Mouse (Mus musculus) heart, postnatal 10 days (tissue): ENCODE data around the gene Astl. TPM values are rescaled to one million over a fixed set of nuclear protein-coding genes. Genes with fewer than 3 reads are reported as not detected.
"Not testable (repeated sequence)": the region's sequence is repeated elsewhere in the genome, so short reads cannot be mapped to it uniquely, and the experiment has no call there.

Experiments
- DNase-seq, 2 experiments: peaks; one replicate each; pipeline ENCODE4 v3.0.0; 2021
- intact Hi-C: fragments of 180-260 bp; cut with DNase I; formaldehyde crosslinking; loops from one replicate; pipeline ENCODE4 v1.15.1; 2025
- total RNA-seq, 2 experiments: library from RNA; stranded (reverse); gene quantifications; 2 replicates each; pipeline ENCODE4 v1.2.3; 2021

Astl gene
- not detected for total RNA-seq

- intact Hi-C loops = loop anchor here (5.0 kb wide), 1 partner anchor 66 kb away; the partner anchor contains the start of gene Stard7
- DNase-seq = no peak
These were observed at the start of gene Astl for GRCm38 (mm10) chr2:127338416-127338815. Gene Astl, plus strand, starts transcription at chr2:127338639.

- no peak for DNase-seq
- intact Hi-C loops = no loop called here
These were observed 46.2 kb upstream of the Astl start for GRCm38 (mm10) chr2:127292250-127292649.

GRCm38 (mm10) chr2:127297001-127297805 is 41.2 kb upstream of the Astl start:
- intact Hi-C loops = no loop called here
- DNase-seq = no peak

- intact Hi-C loops = no loop called here
- DNase-seq = no peak
These were observed 40.4 kb upstream of the Astl start for GRCm38 (mm10) chr2:127298056-127298455.

- DNase-seq = no peak
- intact Hi-C loops = no loop called here
These were observed 37.7 kb upstream of the Astl start for GRCm38 (mm10) chr2:127300701-127301100.

- no peak for DNase-seq
- intact Hi-C loops = no loop called here
These were observed 36.6 kb upstream of the Astl start for GRCm38 (mm10) chr2:127301883-127302282.

- DNase-seq, intact Hi-C loops: not testable (repeated sequence)
These were observed 34.2 kb upstream of the Astl start for GRCm38 (mm10) chr2:127304192-127304591.

GRCm38 (mm10) chr2:127304609-127305210 is 33.7 kb upstream of the Astl start:
- intact Hi-C loops = no loop called here
- DNase-seq = no peak

- intact Hi-C loops = no loop called here
These were observed 32.3 kb upstream of the Astl start for GRCm38 (mm10) chr2:127306123-127306522.

GRCm38 (mm10) chr2:127307179-127307578 is 31.3 kb upstream of the Astl start:
- intact Hi-C loops = no loop called here
- DNase-seq = no peak

More at GRCm38 (mm10) chr2:127306123-127306522, 32.3 kb upstream of the Astl start:
- no peak for DNase-seq

- intact Hi-C loops = loop anchor here (1.0 kb wide), 1 partner anchor 33 kb away; no protein-coding TSS in a partner anchor
- DNase-seq = no peak
These were observed 29.8 kb upstream of the Astl start for GRCm38 (mm10) chr2:127308660-127309059.

- intact Hi-C loops = no loop called here
- DNase-seq = no peak
These were observed 28.2 kb upstream of the Astl start for GRCm38 (mm10) chr2:127310246-127310645.

- intact Hi-C loops = no loop called here
- no peak for DNase-seq
These were observed 27.8 kb upstream of the Astl start for GRCm38 (mm10) chr2:127310685-127311084.

GRCm38 (mm10) chr2:127311193-127311592 is 27.2 kb upstream of the Astl start:
- intact Hi-C loops = no loop called here

GRCm38 (mm10) chr2:127312801-127313200 is 25.6 kb upstream of the Astl start:
- DNase-seq = no peak
- intact Hi-C loops = no loop called here

More at GRCm38 (mm10) chr2:127311193-127311592, 27.2 kb upstream of the Astl start:
- no peak for DNase-seq

GRCm38 (mm10) chr2:127313878-127314277 is 24.6 kb upstream of the Astl start:
- DNase-seq = no peak
- intact Hi-C loops = no loop called here

- peak in 1 of 2 experiments; percentile 38 for DNase-seq
- intact Hi-C loops = no loop called here
These were observed 23.8 kb upstream of the Astl start for GRCm38 (mm10) chr2:127314467-127315154.

GRCm38 (mm10) chr2:127315155-127315470 is 23.3 kb upstream of the Astl start:
- no peak for DNase-seq
- intact Hi-C loops = no loop called here

GRCm38 (mm10) chr2:127316431-127316830 is 22.0 kb upstream of the Astl start:
- intact Hi-C loops = no loop called here
- no peak for DNase-seq

GRCm38 (mm10) chr2:127318136-127318535 is 20.3 kb upstream of the Astl start:
- intact Hi-C loops = no loop called here
- DNase-seq = no peak

GRCm38 (mm10) chr2:127319071-127319470 is 19.4 kb upstream of the Astl start:
- intact Hi-C loops = no loop called here
- no peak for DNase-seq
